Mouse (Mus musculus) layer of hippocampus, postnatal 10 days (tissue): Measurements from ENCODE around the gene Hist1h1b. TPM values are rescaled to one million over a fixed set of nuclear protein-coding genes. Genes with fewer than 3 reads are reported as not detected.

ENCODE experiments used
- DNase-seq, 2 experiments: peaks; one replicate each; pipeline ENCODE4 v3.0.0; 2021; ENCODE audit warnings: low spot score in 2 of 2
- total RNA-seq, 2 experiments: library from RNA; stranded (reverse); gene quantifications; 2 replicates each; pipeline ENCODE4 v1.2.3; 2021

Gene Hist1h1b
- total RNA-seq, 2 experiments from 2014 or later = 33.1 to 44.1 TPM

- peak; percentile 18 to 31 for DNase-seq
These were observed 2.2 kb upstream of the Hist1h1b start for GRCm38 (mm10) chr13:21782361-21783254.

GRCm38 (mm10) chr13:21781639-21782038, 1.2 kb upstream of the Hist1h1b start:
- DNase-seq = no peak

- no peak for DNase-seq
These were observed 663 bp upstream of the Hist1h1b start for GRCm38 (mm10) chr13:21781021-21781555.

- peak; percentile 49 to 63 for DNase-seq
These were observed 1.3 kb downstream of the Hist1h1b start for GRCm38 (mm10) chr13:21778814-21779766.

- DNase-seq = no peak
These were observed 24.7 kb downstream of the Hist1h1b start for GRCm38 (mm10) chr13:21755707-21756106.

- peak; percentile 31 to 49 for DNase-seq
These were observed 26.0 kb downstream of the Hist1h1b start for GRCm38 (mm10) chr13:21754294-21755001.

GRCm38 (mm10) chr13:21753524-21754285, 26.7 kb downstream of the Hist1h1b start, which contains the start of the genes Hist1h2ak and Hist1h2bn:
Hist1h2ak (minus strand) TSS chr13:21753827.
Hist1h2bn (plus strand) TSS chr13:21754123.
- peak; percentile 38 to 53 for DNase-seq

- DNase-seq = no peak
These were observed 27.3 kb downstream of the Hist1h1b start for GRCm38 (mm10) chr13:21753051-21753523.

GRCm38 (mm10) chr13:21752356-21752755, 28.1 kb downstream of the Hist1h1b start:
- DNase-seq = no peak

GRCm38 (mm10) chr13:21751827-21752226, 28.6 kb downstream of the Hist1h1b start:
- DNase-seq = no peak

- DNase-seq = no peak
These were observed 29.0 kb downstream of the Hist1h1b start for GRCm38 (mm10) chr13:21751417-21751816.

- DNase-seq = peak; percentile 89 to 93
These were observed 30.0 kb downstream of the Hist1h1b start, which contains the start of gene Hist1h4k for GRCm38 (mm10) chr13:21750159-21751017. Hist1h4k (minus strand) TSS chr13:21750505.

GRCm38 (mm10) chr13:21749387-21750158, 30.9 kb downstream of the Hist1h1b start:
- DNase-seq = no peak

- no peak for DNase-seq
These were observed 35.4 kb downstream of the Hist1h1b start for GRCm38 (mm10) chr13:21745006-21745405.

- DNase-seq = peak; percentile 67 to 81
These were observed 45.3 kb downstream of the Hist1h1b start, which contains the start of gene Hist1h4j for GRCm38 (mm10) chr13:21734906-21735767. Hist1h4j (plus strand) TSS chr13:21735064.

- peak; percentile 70 to 77 for DNase-seq
These were observed 46.2 kb downstream of the Hist1h1b start for GRCm38 (mm10) chr13:21734010-21734905.
